Mouse (Mus musculus): ENCODE data around the gene Sec23b. TPM values are rescaled to one million over a fixed set of nuclear protein-coding genes. Genes with fewer than 3 reads are reported as not detected.

Sec23b gene
- total RNA-seq (2014; rRNA removed) = 57.2 and 71.1 TPM in 2 replicates
- polyA plus RNA-seq (2015; fragmentation: Nextera tagmentation; extraction: Ambion mirVana) = 59.9 and 60.9 TPM in 2 replicates

GRCm38 (mm10) chr2:144555820-144556552, at the start of gene Sec23b:
TSS of gene Sec23b (plus strand) at chr2:144556229.
- ATAC-seq (ENCODE audit: low FRiP score) = peak; percentile 98
- peak within 1 kb of the TSS; percentile 76 for H3K4me3 ChIP-seq (ENCODE audit: low read depth, low read length)
- H3K4me1 ChIP-seq (ENCODE audit: insufficient read depth, low read length) = peaks cover 5% of the 10 kb centered on the region; the same call in 1 of the 2 replicates
- TF ChIP-seq CTCF (IDR thresholded peaks at IDR 0.05) = no peak; the same call in none of the 2 replicates
- WGBS = under 1% methylated on average over 44 of the region's 44 CpGs
- peak within 1 kb of the TSS; percentile 59 for H3K4me2 ChIP-seq (ENCODE audit: low read depth, low read length, poor library complexity, severe bottlenecking)
- peak within 1 kb of the TSS; percentile 52; the same call in 1 of the 2 replicates for H3K27ac ChIP-seq (ENCODE audit: low read depth, low read length)
- peak within 1 kb of the TSS; percentile 71 for H3K9ac ChIP-seq (replicated peaks; ENCODE audit: low read length, poor library complexity, severe bottlenecking)
- peak; percentile 97 for DNase-seq (ENCODE audit: low spot score)
- H3K27me3 ChIP-seq (ENCODE audit: insufficient read depth, low read length) = no peaks in the 10 kb centered on the region
- H3K9me3 ChIP-seq (ENCODE audit: low read length) = no peaks in the 10 kb centered on the region
- H3K36me3 ChIP-seq (ENCODE audit: insufficient read depth, low read length) = 0 out of 2 replicates have a peak, but pooled peaks cover 4% of the 10 kb centered on the region

GRCm38 (mm10) chr2:144514619-144515018, 41.4 kb upstream of the Sec23b start:
- no peak for TF ChIP-seq CTCF (IDR thresholded peaks at IDR 0.05)

DNA sequence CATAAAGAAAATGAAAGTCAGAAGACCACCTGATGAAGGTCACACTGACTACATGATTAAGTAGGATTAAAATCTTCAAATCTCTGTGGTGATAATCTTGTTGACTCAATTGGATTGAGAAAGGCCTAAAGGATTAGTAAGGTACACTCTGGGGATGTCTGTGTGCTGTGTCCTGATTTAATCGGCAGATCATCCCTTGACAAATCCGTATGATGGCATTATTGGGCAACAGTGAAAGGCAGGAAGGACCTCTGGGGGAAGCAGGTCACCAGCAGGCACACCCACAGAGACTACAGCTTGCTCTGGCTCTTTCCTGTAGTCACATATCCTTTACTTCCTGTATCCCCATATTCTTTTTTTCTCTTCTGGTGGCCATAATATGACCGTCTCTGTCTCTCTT, 36.3 kb upstream of the Sec23b start:
- TF ChIP-seq CTCF (IDR thresholded peaks at IDR 0.05) = no peak
- Histone ChIP-seq H3K9ac (replicated peaks; ENCODE audit: low read length, poor library complexity, severe bottlenecking) (no peak overlapping the region), H3K27ac (ENCODE audit: low read depth, low read length) (no peak overlapping the region), H3K27me3 (ENCODE audit: insufficient read depth, low read length) (no peaks in the 10 kb centered on the region), H3K9me3 (ENCODE audit: low read length) (no peaks in the 10 kb centered on the region), H3K4me2 (ENCODE audit: low read depth, low read length, poor library complexity, severe bottlenecking) (no peak overlapping the region), H3K4me3 (ENCODE audit: low read depth, low read length) (no peak overlapping the region), H3K36me3 (ENCODE audit: insufficient read depth, low read length) (peaks cover 28% of the 10 kb centered on the region), H3K4me1 (ENCODE audit: insufficient read depth, low read length) (no peaks in the 10 kb centered on the region)
- no peak for DNase-seq (ENCODE audit: low spot score)
- no peak for ATAC-seq (ENCODE audit: low FRiP score)
- WGBS = 42% methylated on average over 3 of the region's 3 CpGs

More at GRCm38 (mm10) chr2:144514619-144515018, 41.4 kb upstream of the Sec23b start:
- Histone ChIP-seq H3K4me2 (ENCODE audit: low read depth, low read length, poor library complexity, severe bottlenecking) (no peak overlapping the region), H3K27ac (ENCODE audit: low read depth, low read length) (no peak overlapping the region), H3K9ac (replicated peaks; ENCODE audit: low read length, poor library complexity, severe bottlenecking) (no peak overlapping the region), H3K4me3 (ENCODE audit: low read depth, low read length) (no peak overlapping the region), H3K27me3 (ENCODE audit: insufficient read depth, low read length) (no peaks in the 10 kb centered on the region), H3K9me3 (ENCODE audit: low read length) (no peaks in the 10 kb centered on the region), H3K4me1 (ENCODE audit: insufficient read depth, low read length) (no peaks in the 10 kb centered on the region), H3K36me3 (ENCODE audit: insufficient read depth, low read length) (peaks cover 36% of the 10 kb centered on the region)
- DNase-seq (ENCODE audit: low spot score) (no peak), ATAC-seq (ENCODE audit: low FRiP score) (no peak)
- WGBS = 84% methylated on average over 3 of the region's 3 CpGs

DNA sequence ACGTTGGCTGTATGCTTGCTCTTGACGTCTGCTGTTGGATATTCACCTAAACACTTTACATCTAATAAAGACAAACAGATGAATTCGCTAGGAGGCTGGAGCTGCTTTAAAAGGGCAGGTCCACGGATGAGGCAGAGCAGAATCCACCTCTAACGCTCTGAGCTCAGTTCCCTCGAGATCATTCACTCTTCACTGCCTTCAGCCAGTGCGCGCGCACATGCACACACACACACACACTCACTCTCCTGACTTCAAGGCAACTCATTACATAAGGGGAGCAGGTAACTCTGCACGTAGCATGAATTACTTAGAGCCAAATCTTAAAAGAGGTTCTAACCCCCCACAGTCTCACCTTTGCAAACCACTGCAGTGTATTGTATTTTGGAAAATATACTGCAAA, 30.2 kb upstream of the Sec23b start:
- peak overlapping the region; percentile 98 for H3K4me3 ChIP-seq (ENCODE audit: low read depth, low read length)
- peak overlapping the region; percentile 90 for H3K9ac ChIP-seq (replicated peaks; ENCODE audit: low read length, poor library complexity, severe bottlenecking)
- TF ChIP-seq CTCF (IDR thresholded peaks at IDR 0.05) = no peak
- no peaks in the 10 kb centered on the region for H3K27me3 ChIP-seq (ENCODE audit: insufficient read depth, low read length)
- ATAC-seq (ENCODE audit: low FRiP score) (no peak; the same call in 1 of the 2 replicates), DNase-seq (ENCODE audit: low spot score) (peak; percentile 60)
- peaks cover 6% of the 10 kb centered on the region; the same call in 1 of the 2 replicates for H3K36me3 ChIP-seq (ENCODE audit: insufficient read depth, low read length)
- H3K9me3 ChIP-seq (ENCODE audit: low read length) = no peaks in the 10 kb centered on the region
- H3K4me2 ChIP-seq (ENCODE audit: low read depth, low read length, poor library complexity, severe bottlenecking) = peak overlapping the region; percentile 82
- WGBS = 42% methylated on average over 10 of the region's 10 CpGs
- peaks cover 10% of the 10 kb centered on the region for H3K4me1 ChIP-seq (ENCODE audit: insufficient read depth, low read length)
- peak overlapping the region; percentile 95; the same call in 1 of the 2 replicates for H3K27ac ChIP-seq (ENCODE audit: low read depth, low read length)

DNA sequence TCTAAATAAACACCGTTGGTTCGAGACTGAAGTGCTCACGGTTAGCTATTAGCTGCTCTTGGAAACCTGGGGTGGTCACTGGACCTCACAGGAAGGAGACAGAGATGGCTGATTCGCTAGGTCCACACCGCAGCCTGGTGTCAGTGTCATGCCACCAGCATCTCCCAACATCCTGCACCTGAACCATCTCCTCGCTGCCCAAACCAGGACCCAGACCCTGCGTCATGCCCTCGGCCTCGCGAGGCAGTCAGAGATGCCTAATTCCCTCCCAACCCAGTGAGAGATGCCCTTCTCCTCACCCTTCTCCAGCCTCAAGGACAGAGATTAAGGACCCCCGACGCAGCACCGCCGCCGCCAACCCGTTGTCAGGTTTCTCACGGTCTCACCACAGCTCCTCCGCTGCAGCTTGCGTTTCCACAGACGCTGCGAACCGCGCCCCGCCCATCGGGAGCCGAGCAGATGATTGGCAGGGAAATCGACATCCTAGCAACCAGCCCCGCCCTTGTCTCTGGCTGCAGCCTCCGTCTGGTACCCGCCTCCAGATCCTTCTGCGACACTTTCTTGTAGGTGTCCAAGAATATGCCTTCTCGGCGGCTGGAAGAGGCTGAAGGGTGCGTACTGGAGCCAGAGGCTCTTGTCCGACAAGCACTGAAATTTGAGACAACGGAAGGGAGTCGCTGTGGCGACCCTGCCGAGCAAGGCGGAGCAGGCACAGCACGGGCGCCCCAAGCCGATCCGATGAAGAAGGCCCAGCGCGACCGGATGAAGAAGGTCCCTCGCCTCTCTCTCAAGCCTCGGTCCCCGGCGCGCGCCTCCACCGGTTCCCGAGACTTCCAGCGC, 28.8 kb upstream of the Sec23b start, which contains the start of the genes Dzank1 and Polr3f:
Gene Dzank1 (minus strand): TSS at position 434 of the 840 bp plus-strand sequence.
Gene Polr3f (plus strand): TSS at position 738 of the 840 bp plus-strand sequence.
- Histone ChIP-seq H3K9me3 (ENCODE audit: low read length) (no peaks in the 10 kb centered on the region), H3K4me1 (ENCODE audit: insufficient read depth, low read length) (peaks cover 10% of the 10 kb centered on the region), H3K4me3 (ENCODE audit: low read depth, low read length) (peak within 1 kb of the TSS; percentile 98), H3K27ac (ENCODE audit: low read depth, low read length) (peak within 1 kb of the TSS; percentile 95), H3K4me2 (ENCODE audit: low read depth, low read length, poor library complexity, severe bottlenecking) (peak within 1 kb of the TSS; percentile 82), H3K9ac (replicated peaks; ENCODE audit: low read length, poor library complexity, severe bottlenecking) (peak within 1 kb of the TSS; percentile 90), H3K27me3 (ENCODE audit: insufficient read depth, low read length) (no peaks in the 10 kb centered on the region), H3K36me3 (ENCODE audit: insufficient read depth, low read length) (peaks cover 5% of the 10 kb centered on the region; the same call in 1 of the 2 replicates)
- DNase-seq (ENCODE audit: low spot score) (peak; percentile 98), ATAC-seq (ENCODE audit: low FRiP score) (peak; percentile 96)
- WGBS = under 1% methylated on average over 56 of the region's 56 CpGs
- peak; percentile 30; the same call in 1 of the 2 replicates for TF ChIP-seq CTCF (IDR thresholded peaks at IDR 0.05)
